Mouse (Mus musculus): Measurements from ENCODE around the gene Clpb.

DNA sequence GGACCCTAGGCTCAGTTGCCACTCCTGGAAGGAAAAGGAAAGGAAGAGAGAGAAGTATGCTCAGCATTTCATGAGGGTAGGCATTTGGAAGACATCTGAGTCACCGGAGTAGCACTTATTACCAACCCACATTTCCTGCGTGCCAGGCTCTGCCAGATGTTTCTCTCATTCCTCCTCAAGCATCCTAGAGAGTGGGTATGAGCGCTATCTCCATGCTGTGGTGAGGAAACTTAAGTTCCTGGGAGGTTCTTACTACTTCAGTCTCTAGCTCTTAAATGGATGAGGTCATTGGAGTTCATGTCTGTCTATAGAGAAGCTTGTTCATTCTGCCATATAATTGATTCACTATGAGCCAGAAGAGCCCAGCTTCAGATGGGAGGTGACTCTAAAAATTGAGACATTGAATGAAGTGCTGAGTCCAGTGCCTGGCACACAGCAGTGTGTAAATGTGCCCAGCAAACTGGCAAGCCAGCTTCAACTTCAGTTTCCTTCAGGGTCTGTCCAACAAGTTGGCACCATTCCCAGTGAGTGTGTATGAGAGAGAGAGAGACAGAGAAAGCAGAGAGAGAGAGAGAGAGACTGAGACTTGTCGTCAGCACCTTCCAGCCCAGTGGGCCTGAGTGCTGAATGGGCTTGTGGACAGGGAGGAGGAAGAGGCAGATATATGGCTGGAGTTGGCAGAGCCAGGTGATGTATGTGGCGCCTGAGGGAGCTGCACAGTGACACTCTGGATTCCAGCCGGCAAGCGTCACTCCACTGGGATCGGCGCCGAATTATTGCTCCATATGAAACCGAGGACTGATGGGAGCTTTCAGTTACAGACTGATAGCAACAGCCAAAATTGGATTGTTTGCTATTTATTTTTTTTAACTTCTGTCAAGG, 98.7 kb downstream of the Clpb start:
- no peak for TF ChIP-seq CTCF (IDR thresholded peaks at IDR 0.05; ENCODE audit: borderline replicate concordance, control insufficient read depth, extremely low read depth, insufficient read depth, low read length, poor library complexity)
- TF ChIP-seq POLR2A (IDR thresholded peaks at IDR 0.05; ENCODE audit: control insufficient read depth, extremely low read depth, insufficient read depth, low read length, poor library complexity), result no peak
